Mouse (Mus musculus) ES-Bruce4 (cell line): ENCODE data around the gene Prdm10.
A peak's percentile ranks its signal among the peaks of the same experiment; 100 is the strongest.

Experiments
- CTCF ChIP-seq: IDR thresholded peaks from one replicate; pipeline ENCODE4 v1.8.1; 2011; ENCODE audit warnings: low read depth, low read length
- EP300 ChIP-seq: IDR thresholded peaks from 2 replicates; pipeline ENCODE4 v1.6.1; 2011; ENCODE audit warnings: low read depth, low read length; ENCODE audit not compliant: insufficient read depth
- POLR2A ChIP-seq: IDR thresholded peaks from one replicate; pipeline ENCODE4 v1.8.1; 2011; ENCODE audit warnings: low read length; ENCODE audit not compliant: insufficient read depth

GRCm38 (mm10) chr9:31385947-31386354 lies 105.6 kb downstream of the Prdm10 start, which contains the start of gene Nfrkb:
- no peak for TF ChIP-seq CTCF
- peak; percentile 98 for TF ChIP-seq POLR2A
- TF ChIP-seq EP300: no peak
